Mouse (Mus musculus) thymus, adult 2 months (tissue): ENCODE measurements around the gene 1600012H06Rik.

Source experiments
- CTCF ChIP-seq: fragments of 200-500 bp; IDR thresholded peaks from 2 replicates; pipeline ENCODE4 v1.5.1; 2012; ENCODE audit warnings: mild to moderate bottlenecking, control low read depth, low read length, moderate library complexity, borderline replicate concordance; ENCODE audit not compliant: control insufficient read depth, poor library complexity, insufficient read depth; ENCODE audit errors: extremely low read depth
- POLR2A ChIP-seq: fragments of 200-500 bp; IDR thresholded peaks from 2 replicates; pipeline ENCODE4 v1.6.1; 2012; ENCODE audit warnings: mild to moderate bottlenecking, low read length, control low read depth, moderate library complexity; ENCODE audit not compliant: control insufficient read depth, poor library complexity, insufficient read depth; ENCODE audit errors: extremely low read depth

- TF ChIP-seq POLR2A (no peak), CTCF (no peak)
Observed at GRCm38 (mm10) chr17:14909331-14909730, 33.7 kb upstream of the 1600012H06Rik start.
